Mouse (Mus musculus) forebrain, embryonic 11.5 days (tissue): ENCODE results near the gene Adamtsl2. TPM values are rescaled to one million over a fixed set of nuclear protein-coding genes. Genes with fewer than 3 reads are reported as not detected.
A peak's percentile ranks its signal among the peaks of the same experiment; 100 is the strongest.

ENCODE experiments used
- ATAC-seq: fragments of 200-750 bp; cut with Nextera tagmentation; replicated peaks from 2 replicates; pipeline ENCODE4 v1.8.0; 2017; ENCODE audit warnings: moderate TSS enrichment; ENCODE audit not compliant: low FRiP score
- DNase-seq: peaks from one replicate; pipeline ENCODE4 v3.0.0-alpha.2; 2017; ENCODE audit warnings: low spot score
- H3K27ac ChIP-seq: fragments of 300-500 bp; sonication (generic); 2 replicates; pipeline ENCODE4 v1.5.1; 2014; ENCODE audit warnings: low read depth, low read length
- H3K27me3 ChIP-seq: fragments of 300-500 bp; sonication (generic); 2 replicates; pipeline ENCODE4 v1.6.1; 2014; ENCODE audit warnings: mild to moderate bottlenecking, low read length, mixed read lengths; ENCODE audit not compliant: control insufficient read depth, insufficient read depth
- H3K36me3 ChIP-seq: fragments of 300-500 bp; sonication (generic); 2 replicates; pipeline ENCODE4 v1.6.1; 2014; ENCODE audit warnings: mild to moderate bottlenecking, low read length, moderate library complexity, mixed read lengths; ENCODE audit not compliant: control insufficient read depth, insufficient read depth
- H3K4me1 ChIP-seq: fragments of 300-500 bp; sonication (generic); replicated peaks from 2 replicates; pipeline ENCODE4 v1.6.1; 2014; ENCODE audit warnings: low read length, mixed read lengths; ENCODE audit not compliant: control insufficient read depth, insufficient read depth
- H3K4me2 ChIP-seq: fragments of 300-500 bp; sonication (generic); 2 replicates; pipeline ENCODE4 v1.6.1; 2014; ENCODE audit warnings: low read depth, mild to moderate bottlenecking, low read length, moderate library complexity, mixed read lengths; ENCODE audit not compliant: severe bottlenecking
- H3K4me3 ChIP-seq: fragments of 300-500 bp; sonication (generic); 2 replicates; pipeline ENCODE4 v1.5.1; 2014; ENCODE audit warnings: low read depth, low read length
- H3K9ac ChIP-seq: fragments of 300-500 bp; sonication (generic); 2 replicates; pipeline ENCODE4 v1.6.1; 2014; ENCODE audit warnings: low read length
- H3K9me3 ChIP-seq: fragments of 300-500 bp; sonication (generic); 2 replicates; pipeline ENCODE4 v1.6.1; 2016; ENCODE audit warnings: low read length, mixed read lengths; ENCODE audit not compliant: control insufficient read depth
- WGBS: fragments of 180-500 bp; shearing (Covaris S2); extraction: QIAGEN DNeasy Blood & Tissue Kit; methylation state at CpG from one replicate; pipeline ENCODE4 v1.1.7; 2014; 5-methylcytosine and 5-hydroxymethylcytosine counted together
- polyA plus RNA-seq: library from polyadenylated mRNA; unstranded; fragments of >200 nt; fragmentation: Nextera tagmentation; extraction: Ambion mirVana; gene quantifications from 2 replicates; pipeline ENCODE4 v1.2.1, GENCODE M21; 2014

The Adamtsl2 gene
- polyA plus RNA-seq, 1 experiment from 2014 or later, result 4.4 TPM

DNA sequence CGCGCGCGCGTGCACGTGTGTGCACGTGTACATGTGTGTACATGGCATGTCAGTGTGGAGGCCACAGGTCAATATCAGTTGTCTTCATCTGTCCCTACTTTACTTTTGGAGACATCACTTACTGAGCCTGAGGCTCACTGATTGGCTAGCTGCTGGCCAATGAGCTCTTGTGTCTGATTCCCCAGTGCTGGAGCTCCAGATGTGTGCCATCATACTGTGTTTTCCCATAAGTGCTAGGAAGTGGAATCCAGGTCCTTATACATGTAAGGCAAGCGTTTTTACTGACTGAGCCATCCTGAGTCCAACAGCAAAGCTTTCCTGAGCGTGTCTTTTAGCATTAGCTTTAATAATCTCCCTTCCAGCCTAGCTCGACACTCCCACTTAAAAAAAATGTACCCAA lies 35.0 kb downstream of the Adamtsl2 start:
- ATAC-seq, result no peak
- no peaks in the 10 kb centered on the region for H3K36me3 ChIP-seq

DNA sequence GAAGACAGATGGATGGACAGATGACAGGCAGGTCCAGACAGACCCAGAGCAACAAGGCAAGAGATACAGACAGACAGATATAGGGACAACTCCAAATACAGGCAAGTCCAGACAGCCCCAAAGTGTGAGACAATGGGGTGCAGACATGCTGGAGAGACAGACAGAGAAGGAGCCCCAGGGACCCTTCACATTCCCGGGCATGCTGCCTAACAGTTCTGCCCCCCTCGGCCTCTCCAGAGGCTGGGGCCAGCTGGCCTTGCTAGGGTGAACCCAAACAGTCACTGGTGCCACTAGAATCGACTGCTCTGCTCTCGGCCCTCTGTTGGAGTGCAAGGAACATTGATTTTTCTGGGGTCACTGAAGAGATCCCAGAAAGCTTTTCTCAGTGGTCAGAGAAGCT lies 39.3 kb downstream of the Adamtsl2 start:
- no peak overlapping the region for H3K4me3 ChIP-seq
- no peak overlapping the region for H3K27ac ChIP-seq
- H3K27me3 ChIP-seq, result no peaks in the 10 kb centered on the region
- no peak for DNase-seq
- H3K36me3 ChIP-seq, result no peaks in the 10 kb centered on the region
- no peak overlapping the region for H3K9ac ChIP-seq
- H3K9me3 ChIP-seq, result no peaks in the 10 kb centered on the region
- WGBS, result 66% methylated on average over 4 of the region's 4 CpGs
- H3K4me1 ChIP-seq, result peaks cover 4% of the 10 kb centered on the region; the same call in 1 of the 2 replicates
- no peak for ATAC-seq
- H3K4me2 ChIP-seq, result no peak overlapping the region

More for the DNA sequence above, 35.0 kb downstream of the Adamtsl2 start:
- no peak for DNase-seq
- no peak overlapping the region for H3K4me2 ChIP-seq
- H3K4me1 ChIP-seq, result no peaks in the 10 kb centered on the region
- no peak overlapping the region for H3K4me3 ChIP-seq
- H3K27me3 ChIP-seq, result no peaks in the 10 kb centered on the region
- WGBS, result 90% methylated on average over 10 of the region's 10 CpGs
- no peaks in the 10 kb centered on the region for H3K9me3 ChIP-seq
- no peak overlapping the region for H3K9ac ChIP-seq
- H3K27ac ChIP-seq, result no peak overlapping the region

GRCm38 (mm10) chr2:27119766-27120165 lies 40.6 kb downstream of the Adamtsl2 start:
- Histone ChIP-seq H3K27me3 (no peaks in the 10 kb centered on the region), H3K36me3 (no peaks in the 10 kb centered on the region), H3K4me1 (peaks cover 4% of the 10 kb centered on the region; the same call in 1 of the 2 replicates), H3K9me3 (no peaks in the 10 kb centered on the region), H3K4me3 (no peak overlapping the region), H3K4me2 (no peak overlapping the region), H3K27ac (no peak overlapping the region), H3K9ac (no peak overlapping the region)
- no peak for ATAC-seq
- 82% methylated on average over 2 of the region's 2 CpGs for WGBS
- DNase-seq, result no peak

GRCm38 (mm10) chr2:27120241-27120641 lies 41.1 kb downstream of the Adamtsl2 start:
- H3K4me3 ChIP-seq, result no peak overlapping the region
- no peaks in the 10 kb centered on the region for H3K36me3 ChIP-seq
- 82% methylated on average over 8 of the region's 8 CpGs for WGBS
- H3K9ac ChIP-seq, result no peak overlapping the region
- no peak overlapping the region for H3K27ac ChIP-seq
- no peak overlapping the region for H3K4me2 ChIP-seq
- no peak for DNase-seq
- H3K27me3 ChIP-seq, result no peaks in the 10 kb centered on the region
- peaks cover 4% of the 10 kb centered on the region; the same call in 1 of the 2 replicates for H3K4me1 ChIP-seq
- H3K9me3 ChIP-seq, result no peaks in the 10 kb centered on the region
- no peak for ATAC-seq

- DNase-seq (peak; percentile 58), ATAC-seq (no peak)
- H3K36me3 ChIP-seq, result no peaks in the 10 kb centered on the region
- no peaks in the 10 kb centered on the region for H3K27me3 ChIP-seq
- WGBS, result 40% methylated on average over 9 of the region's 9 CpGs
- H3K9me3 ChIP-seq, result no peaks in the 10 kb centered on the region
- H3K9ac ChIP-seq, result no peak overlapping the region
- H3K4me1 ChIP-seq, result peaks cover 4% of the 10 kb centered on the region; the same call in 1 of the 2 replicates
- no peak overlapping the region for H3K4me3 ChIP-seq
- no peak overlapping the region for H3K27ac ChIP-seq
- H3K4me2 ChIP-seq, result no peak overlapping the region
These were observed 42.6 kb downstream of the Adamtsl2 start for GRCm38 (mm10) chr2:27121626-27122355.

GRCm38 (mm10) chr2:27122578-27122977 lies 43.4 kb downstream of the Adamtsl2 start:
- H3K4me3 ChIP-seq, result no peak overlapping the region
- DNase-seq (no peak), ATAC-seq (no peak)
- H3K4me1 ChIP-seq, result peaks cover 4% of the 10 kb centered on the region; the same call in 1 of the 2 replicates
- no peaks in the 10 kb centered on the region for H3K36me3 ChIP-seq
- no peaks in the 10 kb centered on the region for H3K27me3 ChIP-seq
- no peak overlapping the region for H3K4me2 ChIP-seq
- H3K27ac ChIP-seq, result no peak overlapping the region
- H3K9me3 ChIP-seq, result no peaks in the 10 kb centered on the region
- no peak overlapping the region for H3K9ac ChIP-seq
- 39% methylated on average over 9 of the region's 9 CpGs for WGBS

DNA sequence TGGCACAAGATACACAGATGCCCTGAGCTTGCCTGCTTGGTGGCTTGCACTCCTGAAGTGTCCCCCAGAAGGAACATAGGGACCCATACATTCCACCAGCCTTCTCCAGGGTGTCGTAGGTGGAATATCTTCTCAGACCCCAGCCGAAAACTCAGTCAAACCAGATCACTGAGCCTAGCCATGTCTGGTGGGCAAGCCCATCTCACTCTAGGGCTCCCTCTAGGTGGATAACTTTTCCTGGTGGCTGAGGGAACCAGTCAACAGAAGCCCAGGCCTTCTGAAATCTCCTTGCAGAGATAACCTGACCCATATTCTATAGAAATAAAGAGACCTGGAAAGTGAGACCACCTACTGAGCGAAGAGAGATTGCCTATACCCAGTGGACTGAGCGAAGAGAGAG lies 43.9 kb downstream of the Adamtsl2 start:
- DNase-seq (no peak), ATAC-seq (no peak)
- Histone ChIP-seq H3K4me2 (no peak overlapping the region), H3K36me3 (no peaks in the 10 kb centered on the region), H3K4me1 (peaks cover 4% of the 10 kb centered on the region; the same call in 1 of the 2 replicates), H3K9me3 (no peaks in the 10 kb centered on the region), H3K9ac (no peak overlapping the region), H3K4me3 (no peak overlapping the region), H3K27ac (no peak overlapping the region), H3K27me3 (no peaks in the 10 kb centered on the region)
- 78% methylated on average over 4 of the region's 4 CpGs for WGBS

- Histone ChIP-seq H3K9ac (no peak overlapping the region), H3K36me3 (no peaks in the 10 kb centered on the region), H3K27ac (no peak overlapping the region), H3K4me1 (peaks cover 4% of the 10 kb centered on the region; the same call in 1 of the 2 replicates), H3K4me3 (no peak overlapping the region), H3K27me3 (no peaks in the 10 kb centered on the region), H3K9me3 (no peaks in the 10 kb centered on the region), H3K4me2 (no peak overlapping the region)
- peak; percentile 59 for DNase-seq
- ATAC-seq, result no peak
- 42% methylated on average over 10 of the region's 10 CpGs for WGBS
These were observed 46.8 kb downstream of the Adamtsl2 start for GRCm38 (mm10) chr2:27125979-27126378.

- DNase-seq, result no peak
- H3K27me3 ChIP-seq, result no peaks in the 10 kb centered on the region
These were observed 47.3 kb downstream of the Adamtsl2 start for GRCm38 (mm10) chr2:27126496-27126895.

More at GRCm38 (mm10) chr2:27126496-27126895, 47.3 kb downstream of the Adamtsl2 start:
- H3K4me2 ChIP-seq, result no peak overlapping the region
- 55% methylated on average over 4 of the region's 4 CpGs for WGBS
- no peak overlapping the region for H3K27ac ChIP-seq
- no peaks in the 10 kb centered on the region for H3K9me3 ChIP-seq
- no peaks in the 10 kb centered on the region for H3K36me3 ChIP-seq
- no peak overlapping the region for H3K4me3 ChIP-seq
- H3K9ac ChIP-seq, result no peak overlapping the region
- peaks cover 4% of the 10 kb centered on the region; the same call in 1 of the 2 replicates for H3K4me1 ChIP-seq
- no peak for ATAC-seq
